Mouse (Mus musculus): ENCODE results near the gene Slc6a19. TPM values are rescaled to one million over a fixed set of nuclear protein-coding genes. Genes with fewer than 3 reads are reported as not detected.

Gene Slc6a19
- polyA plus RNA-seq, 1 experiment from 2014 or later: 0.40 TPM

DNA sequence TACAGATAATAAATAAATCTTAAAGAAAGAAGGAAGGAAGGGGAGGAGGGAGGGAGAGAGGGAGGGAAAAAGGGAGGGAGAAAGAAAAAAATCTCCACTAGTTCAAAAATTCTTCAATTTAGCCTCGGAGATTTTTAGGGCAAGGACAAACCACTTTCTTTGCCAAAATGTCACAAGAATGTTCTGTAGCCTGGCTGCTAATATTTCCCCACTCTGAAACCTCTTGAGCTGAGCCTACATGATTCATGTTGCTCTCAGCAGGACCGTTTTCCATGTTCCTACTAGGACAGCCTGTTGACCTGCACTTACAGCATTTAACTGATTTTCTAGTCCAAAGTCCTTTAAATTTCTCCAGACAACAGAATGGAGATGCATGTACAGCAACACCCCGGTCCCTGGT, 49.7 kb downstream of the Slc6a19 start:
- no peak for ATAC-seq (ENCODE audit: low FRiP score)
- H3K4me1 ChIP-seq: no peaks in the 10 kb centered on the region
- H3K27ac ChIP-seq (replicated peaks): no peak overlapping the region
- no peaks in the 10 kb centered on the region for H3K27me3 ChIP-seq (replicated peaks)
- H3K9me3 ChIP-seq (replicated peaks): no peaks in the 10 kb centered on the region
- peaks cover 10% of the 10 kb centered on the region; the same call in 1 of the 2 replicates for H3K36me3 ChIP-seq
- 84% methylated on average over 3 of the region's 3 CpGs for WGBS
- no peak overlapping the region for H3K9ac ChIP-seq (replicated peaks)
- no peak overlapping the region for H3K4me2 ChIP-seq
- no peak overlapping the region for H3K4me3 ChIP-seq (replicated peaks)

DNA sequence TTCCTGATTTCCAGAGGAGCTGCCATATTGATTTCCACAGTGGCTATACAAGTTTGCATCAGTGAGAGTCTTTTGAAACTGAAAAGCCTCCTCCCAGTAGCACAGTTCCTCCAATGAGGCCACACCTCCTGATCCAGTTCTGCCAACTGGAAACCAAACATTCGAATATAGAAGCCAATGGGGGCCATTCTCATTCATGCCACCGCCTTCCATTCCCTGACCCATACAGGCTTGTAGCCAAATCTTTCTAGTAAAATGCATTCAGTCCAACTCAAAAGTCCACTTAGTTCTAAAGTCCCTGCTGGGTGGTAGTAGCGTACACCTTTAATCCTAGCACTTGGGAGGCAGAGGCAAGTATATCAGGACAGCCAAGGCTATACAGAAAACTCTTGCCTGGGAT, 51.4 kb downstream of the Slc6a19 start:
- no peaks in the 10 kb centered on the region for H3K4me1 ChIP-seq
- H3K9ac ChIP-seq (replicated peaks): no peak overlapping the region
- no peak overlapping the region for H3K4me2 ChIP-seq
- 81% methylated on average over 3 of the region's 3 CpGs for WGBS
- ATAC-seq (ENCODE audit: low FRiP score): no peak
- peaks cover 14% of the 10 kb centered on the region for H3K36me3 ChIP-seq
- H3K4me3 ChIP-seq (replicated peaks): no peak overlapping the region
- H3K27me3 ChIP-seq (replicated peaks): no peaks in the 10 kb centered on the region
- H3K27ac ChIP-seq (replicated peaks): no peak overlapping the region
- no peaks in the 10 kb centered on the region for H3K9me3 ChIP-seq (replicated peaks)

DNA sequence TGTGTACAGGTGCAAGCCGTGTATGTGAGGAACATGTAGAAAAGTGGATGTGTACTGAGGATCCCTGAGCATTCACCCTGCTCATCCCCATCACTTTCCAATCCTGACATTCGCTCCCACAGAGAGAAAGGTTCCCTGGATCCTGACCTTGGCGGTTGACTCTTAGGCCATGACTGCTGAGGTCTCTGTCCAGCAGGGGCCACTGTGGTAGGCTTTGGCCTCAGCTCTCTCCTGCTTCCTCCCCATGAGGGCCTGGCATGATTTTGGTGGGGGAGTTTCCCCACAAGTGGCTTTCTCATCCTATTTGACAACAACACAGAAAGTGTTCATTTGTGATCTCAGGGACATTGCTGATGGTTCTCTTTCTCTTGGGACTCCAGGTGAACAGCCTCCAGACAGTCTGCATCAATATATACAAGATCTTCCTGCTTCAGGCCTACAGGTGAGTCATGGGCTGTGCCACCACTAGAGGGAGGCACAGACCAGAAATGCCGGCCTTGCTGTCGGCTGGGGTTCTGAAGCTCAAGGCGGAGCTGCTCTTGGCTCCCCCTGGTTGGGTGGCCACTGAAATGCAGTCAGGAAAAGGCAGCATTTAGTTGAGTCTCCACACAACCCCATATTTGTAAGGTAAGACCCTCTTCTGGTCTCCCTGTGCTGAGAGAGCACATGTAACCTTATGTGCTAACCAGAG, 58.1 kb downstream of the Slc6a19 start:
- no peaks in the 10 kb centered on the region for H3K27me3 ChIP-seq (replicated peaks)
- H3K9ac ChIP-seq (replicated peaks): no peak overlapping the region
- no peaks in the 10 kb centered on the region for H3K9me3 ChIP-seq (replicated peaks)
- peak; percentile 63; the same call in 1 of the 2 replicates for ATAC-seq (ENCODE audit: low FRiP score)
- H3K4me2 ChIP-seq: no peak overlapping the region
- peaks cover 22% of the 10 kb centered on the region for H3K36me3 ChIP-seq
- no peak overlapping the region for H3K27ac ChIP-seq (replicated peaks)
- no peaks in the 10 kb centered on the region for H3K4me1 ChIP-seq
- 41% methylated on average over 6 of the region's 6 CpGs for WGBS
- no peak overlapping the region for H3K4me3 ChIP-seq (replicated peaks)

- Histone ChIP-seq H3K4me2 (no peak overlapping the region), H3K36me3 (no peaks in the 10 kb centered on the region; the same call in 1 of the 2 replicates), H3K9ac (replicated peaks) (no peak overlapping the region), H3K9me3 (replicated peaks) (no peaks in the 10 kb centered on the region), H3K4me3 (replicated peaks) (no peak overlapping the region), H3K27ac (replicated peaks) (no peak overlapping the region), H3K4me1 (no peaks in the 10 kb centered on the region), H3K27me3 (replicated peaks) (no peaks in the 10 kb centered on the region)
- 82% methylated on average over 4 of the region's 4 CpGs for WGBS
- ATAC-seq (ENCODE audit: low FRiP score): no peak
Observed at GRCm38 (mm10) chr13:73641296-73641695, 63.4 kb downstream of the Slc6a19 start.

DNA sequence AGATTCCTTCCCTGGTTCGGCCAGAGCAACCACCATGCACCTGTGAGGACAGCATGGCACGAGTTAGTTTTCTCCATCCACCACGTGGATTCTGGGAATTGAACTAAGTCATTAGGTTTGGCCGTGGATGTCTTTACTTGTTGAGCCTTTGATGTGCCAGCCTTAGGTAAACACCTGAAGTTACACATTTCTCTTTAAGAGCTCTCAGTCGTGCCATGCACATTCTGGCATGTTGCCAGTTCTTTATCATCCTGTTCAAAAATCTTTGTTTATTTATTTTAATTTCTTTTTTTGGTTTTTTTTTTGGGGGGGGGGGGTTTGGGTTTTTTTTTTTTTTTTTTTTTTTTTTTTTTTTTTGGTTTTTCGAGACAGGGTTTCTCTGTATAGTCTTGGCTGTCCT, 66.8 kb downstream of the Slc6a19 start:
- H3K4me1 ChIP-seq: no peaks in the 10 kb centered on the region
- no peaks in the 10 kb centered on the region for H3K27me3 ChIP-seq (replicated peaks)
- H3K27ac ChIP-seq (replicated peaks): no peak overlapping the region
- H3K4me2 ChIP-seq: no peak overlapping the region
- H3K4me3 ChIP-seq (replicated peaks): no peak overlapping the region
- H3K9me3 ChIP-seq (replicated peaks): no peaks in the 10 kb centered on the region
- ATAC-seq (ENCODE audit: low FRiP score): no peak
- peaks cover 19% of the 10 kb centered on the region for H3K36me3 ChIP-seq
- WGBS: 81% methylated on average over 5 of the region's 6 CpGs
- H3K9ac ChIP-seq (replicated peaks): no peak overlapping the region

DNA sequence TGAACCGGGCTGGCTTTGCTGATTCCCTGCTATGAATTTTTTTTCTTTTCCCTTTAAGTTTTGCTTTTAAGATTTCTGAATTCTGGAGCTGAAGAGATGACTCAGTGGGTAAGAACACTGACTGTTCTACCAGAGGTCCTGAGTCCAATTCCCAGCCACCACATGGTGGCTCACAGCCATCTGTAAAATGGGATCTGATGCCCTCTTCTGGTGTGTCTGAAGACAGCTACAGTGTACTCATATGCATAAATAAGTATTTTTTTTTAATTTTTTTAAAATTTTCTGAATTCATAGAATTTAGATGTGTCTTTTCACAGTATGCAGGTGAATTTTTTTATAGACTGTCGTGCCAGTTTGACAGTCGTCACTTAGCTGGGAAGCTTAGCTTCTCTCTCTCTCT, 72.8 kb downstream of the Slc6a19 start:
- Histone ChIP-seq H3K36me3 (peaks cover 19% of the 10 kb centered on the region), H3K9ac (replicated peaks) (no peak overlapping the region), H3K27me3 (replicated peaks) (no peaks in the 10 kb centered on the region), H3K4me1 (peaks cover 26% of the 10 kb centered on the region), H3K4me3 (replicated peaks) (no peak overlapping the region), H3K27ac (replicated peaks) (no peak overlapping the region), H3K4me2 (no peak overlapping the region), H3K9me3 (replicated peaks) (no peaks in the 10 kb centered on the region)
- no peak for ATAC-seq (ENCODE audit: low FRiP score)
- WGBS: 93% methylated on average over 3 of the region's 3 CpGs

Other genes starting within 250 kb of the Slc6a19 start
- gene Lpcat1, start 237.7 kb downstream of the Slc6a19 start, polyA plus RNA-seq (2015; fragmentation: Nextera tagmentation; extraction: Ambion mirVana): 51.7 and 62.6 TPM in 2 replicates
- 0.10 and 0.15 TPM in 2 replicates for gene Slc6a3, start 168.1 kb downstream of the Slc6a19 start, polyA plus RNA-seq (2015; fragmentation: Nextera tagmentation; extraction: Ambion mirVana)
- 139 and 142 TPM in 2 replicates for gene Clptm1l, start 100.9 kb downstream of the Slc6a19 start, polyA plus RNA-seq (2015; fragmentation: Nextera tagmentation; extraction: Ambion mirVana)
- 5.8 and 6.6 TPM in 2 replicates for gene Tert, start 78.0 kb downstream of the Slc6a19 start, polyA plus RNA-seq (2015; fragmentation: Nextera tagmentation; extraction: Ambion mirVana)
- gene Slc6a18, start 26.8 kb downstream of the Slc6a19 start, polyA plus RNA-seq (2015; fragmentation: Nextera tagmentation; extraction: Ambion mirVana): not detected in 2 replicates
- 7.4 and 10.2 TPM in 2 replicates for gene Slc12a7, start 28.2 kb upstream of the Slc6a19 start, polyA plus RNA-seq (2015; fragmentation: Nextera tagmentation; extraction: Ambion mirVana)
- gene Nkd2, start 142.8 kb upstream of the Slc6a19 start, polyA plus RNA-seq (2015; fragmentation: Nextera tagmentation; extraction: Ambion mirVana): 12.2 and 12.7 TPM in 2 replicates
- 9.6 and 15.5 TPM in 2 replicates for gene Trip13, start 232.9 kb upstream of the Slc6a19 start, polyA plus RNA-seq (2015; fragmentation: Nextera tagmentation; extraction: Ambion mirVana)
- 68.8 and 78.1 TPM in 2 replicates for gene Brd9, start 232.9 kb upstream of the Slc6a19 start, polyA plus RNA-seq (2015; fragmentation: Nextera tagmentation; extraction: Ambion mirVana)

Data from neural tube, embryonic 15.5 days (tissue).